Mouse (Mus musculus) MEL (cell line): ENCODE measurements at regions not wholly inside any gene's neighbourhood (a gene's known extent, or its start where the extent isn't known, plus 50 kb on each side); places are given as distances from the start of the nearest gene placed in this dataset.

ENCODE experiments used
- DNase-seq: peaks from one replicate; pipeline ENCODE4 v3.0.0; 2011; ENCODE audit warnings: low read depth, low spot score
- H3K27ac ChIP-seq: 2 replicates; pipeline ENCODE4 v1.5.1; 2012; ENCODE audit warnings: low read depth, mild to moderate bottlenecking, control low read depth, low read length, moderate library complexity; ENCODE audit not compliant: control insufficient read depth
- H3K27me3 ChIP-seq, 2 experiments: fragments of 150-350 bp in 1 of 2; sonication (generic) in 1 of 2; 2 replicates each; pipeline ENCODE4 v1.6.1; 2012; ENCODE audit warnings: low read length in 2 of 2, mild to moderate bottlenecking in 2 of 2, improper control_type of control experiment in 1 of 2, moderate library complexity in 1 of 2; ENCODE audit not compliant: insufficient read depth in 2 of 2, control insufficient read depth in 1 of 2
- H3K36me3 ChIP-seq, 2 experiments: 2 replicates each; pipeline ENCODE4 v1.6.1; 2012 to 2014; ENCODE audit warnings: low read length in 2 of 2, improper control_type of control experiment in 1 of 2, inconsistent platforms in 1 of 2, mild to moderate bottlenecking in 1 of 2; ENCODE audit not compliant: insufficient read depth in 2 of 2, control insufficient read depth in 1 of 2
- H3K4me1 ChIP-seq, 2 experiments: fragments of 150-350 bp in 1 of 2; sonication (generic) in 1 of 2; 2 replicates each; pipeline ENCODE4 v1.6.1; 2012; ENCODE audit warnings: low read length in 2 of 2, improper control_type of control experiment in 1 of 2, mild to moderate bottlenecking in 1 of 2; ENCODE audit not compliant: insufficient read depth in 2 of 2, control insufficient read depth in 1 of 2
- H3K4me3 ChIP-seq, 2 experiments: fragments of 150-350 bp in 1 of 2; sonication (generic) in 1 of 2; 2 replicates each; pipeline ENCODE4 v1.5.1; 2012; ENCODE audit warnings: low read depth in 2 of 2, low read length in 2 of 2, mild to moderate bottlenecking in 2 of 2, moderate library complexity in 2 of 2, control low read depth in 1 of 2, improper control_type of control experiment in 1 of 2; ENCODE audit not compliant: control insufficient read depth in 1 of 2, insufficient read depth in 1 of 2
- H3K79me2 ChIP-seq: 2 replicates; pipeline ENCODE4 v1.6.1; 2012; ENCODE audit warnings: mild to moderate bottlenecking, low read length, moderate library complexity; ENCODE audit not compliant: control insufficient read depth, poor library complexity, insufficient read depth
- H3K9ac ChIP-seq: 2 replicates; pipeline ENCODE4 v1.6.1; 2012; ENCODE audit warnings: low read depth, mild to moderate bottlenecking, control low read depth, low read length, moderate library complexity; ENCODE audit not compliant: control insufficient read depth, poor library complexity, severe bottlenecking
- H3K9me3 ChIP-seq: fragments of 150-350 bp; sonication (generic); replicated peaks from 2 replicates; pipeline ENCODE4 v1.6.1; 2012; ENCODE audit warnings: mild to moderate bottlenecking, low read length, improper control_type of control experiment, moderate library complexity; ENCODE audit not compliant: insufficient read depth
- CHD1 ChIP-seq: IDR thresholded peaks from 2 replicates; pipeline ENCODE4 v1.6.1; 2012; ENCODE audit warnings: low read depth, mild to moderate bottlenecking, inconsistent platforms, low read length, improper control_type of control experiment
- CTCF ChIP-seq, 3 experiments: IDR thresholded peaks in 2 of 3; conservative IDR thresholded peaks in 1 of 3; 2 replicates each; pipeline ENCODE4 v1.5.1; 2011 to 2012; ENCODE audit warnings: low read length in 3 of 3, low read depth in 2 of 3, mild to moderate bottlenecking in 2 of 3, improper control_type of control experiment in 1 of 3, inconsistent platforms in 1 of 3, mixed read lengths in 1 of 3, moderate library complexity in 1 of 3; ENCODE audit not compliant: control insufficient read depth in 1 of 3, insufficient read depth in 1 of 3, poor library complexity in 1 of 3, severe bottlenecking in 1 of 3
- E2F4 ChIP-seq: IDR thresholded peaks from 2 replicates; pipeline ENCODE4 v1.6.1; 2011; ENCODE audit warnings: low read depth, low read length, improper control_type of control experiment, borderline replicate concordance
- ELF1 ChIP-seq: IDR thresholded peaks from 2 replicates; pipeline ENCODE4 v1.6.1; 2014; ENCODE audit warnings: low read depth, mild to moderate bottlenecking, inconsistent platforms, low read length, improper control_type of control experiment, moderate library complexity
- GABPA ChIP-seq: IDR thresholded peaks from 2 replicates; pipeline ENCODE4 v1.6.1; 2012; ENCODE audit warnings: low read depth, mild to moderate bottlenecking, inconsistent platforms, low read length, improper control_type of control experiment, moderate library complexity
- GATA1 ChIP-seq: IDR thresholded peaks from 2 replicates; pipeline ENCODE4 v1.6.1; 2011; ENCODE audit warnings: low read depth, low read length, improper control_type of control experiment
- HCFC1 ChIP-seq: IDR thresholded peaks from 2 replicates; pipeline ENCODE4 v1.6.1; 2012; ENCODE audit warnings: low read depth, mild to moderate bottlenecking, inconsistent platforms, low read length, improper control_type of control experiment, moderate library complexity
- KAT2A ChIP-seq: conservative IDR thresholded peaks from 2 replicates; pipeline ENCODE4 v1.6.1; 2012; ENCODE audit warnings: low read depth, low read length, improper control_type of control experiment, inconsistent platforms
- MAFK ChIP-seq: IDR thresholded peaks from 2 replicates; pipeline ENCODE4 v1.6.1; 2011; ENCODE audit warnings: low read depth, mild to moderate bottlenecking, low read length, improper control_type of control experiment, borderline replicate concordance
- MEF2A ChIP-seq: IDR thresholded peaks from 2 replicates; pipeline ENCODE4 v1.6.1; 2014; ENCODE audit warnings: low read depth, mild to moderate bottlenecking, inconsistent platforms, low read length, improper control_type of control experiment; ENCODE audit not compliant: poor library complexity, insufficient replicate concordance, severe bottlenecking; ENCODE audit errors: extremely low read depth
- MXI1 ChIP-seq: IDR thresholded peaks from 2 replicates; pipeline ENCODE4 v1.6.1; 2011; ENCODE audit warnings: mild to moderate bottlenecking, low read depth, low read length, improper control_type of control experiment
- MYB ChIP-seq: IDR thresholded peaks from 2 replicates; pipeline ENCODE4 v1.6.1; 2011; ENCODE audit warnings: mild to moderate bottlenecking, low read depth, low read length, improper control_type of control experiment
- NRF1 ChIP-seq: IDR thresholded peaks from 2 replicates; pipeline ENCODE4 v1.6.1; 2014; ENCODE audit warnings: low read depth, mild to moderate bottlenecking, inconsistent platforms, low read length, improper control_type of control experiment, moderate library complexity; ENCODE audit not compliant: poor library complexity, insufficient read depth, severe bottlenecking
- POLR2AphosphoS2 ChIP-seq: IDR thresholded peaks from 2 replicates; pipeline ENCODE4 v1.6.1; 2011; ENCODE audit warnings: low read length, improper control_type of control experiment
- POLR2AphosphoS5 ChIP-seq: IDR thresholded peaks from 2 replicates; pipeline ENCODE4 v1.6.1; 2012; ENCODE audit warnings: low read depth, borderline replicate concordance, mild to moderate bottlenecking, inconsistent platforms, low read length, moderate library complexity, mixed read lengths
- RAD21 ChIP-seq: IDR thresholded peaks from 2 replicates; pipeline ENCODE4 v1.6.1; 2011; ENCODE audit warnings: mild to moderate bottlenecking, low read depth, low read length, improper control_type of control experiment
- RCOR1 ChIP-seq: IDR thresholded peaks from 2 replicates; pipeline ENCODE4 v1.6.1; 2012; ENCODE audit warnings: low read depth, mild to moderate bottlenecking, inconsistent platforms, low read length, improper control_type of control experiment
- TAL1 ChIP-seq: IDR thresholded peaks from 2 replicates; pipeline ENCODE4 v1.6.1; 2012; ENCODE audit warnings: mild to moderate bottlenecking, inconsistent platforms, low read length, moderate library complexity, mixed read lengths
- TBP ChIP-seq: IDR thresholded peaks from 2 replicates; pipeline ENCODE4 v1.8.0; 2011; ENCODE audit warnings: low read depth, low read length, improper control_type of control experiment
- TCF12 ChIP-seq: IDR thresholded peaks from 2 replicates; pipeline ENCODE4 v1.6.1; 2014; ENCODE audit warnings: low read depth, mild to moderate bottlenecking, inconsistent platforms, low read length, improper control_type of control experiment, moderate library complexity
- UBTF ChIP-seq: IDR thresholded peaks from 2 replicates; pipeline ENCODE4 v1.6.1; 2012; ENCODE audit warnings: low read depth, mild to moderate bottlenecking, inconsistent platforms, low read length, improper control_type of control experiment, moderate library complexity, borderline replicate concordance; ENCODE audit not compliant: insufficient read depth
- USF2 ChIP-seq, 2 experiments: IDR thresholded peaks; 2 replicates each; pipeline ENCODE4 v1.6.1; 2011 to 2012; ENCODE audit warnings: improper control_type of control experiment in 2 of 2, low read length in 2 of 2, borderline replicate concordance in 1 of 2, inconsistent platforms in 1 of 2, low read depth in 1 of 2, mild to moderate bottlenecking in 1 of 2; ENCODE audit not compliant: insufficient read depth in 1 of 2

DNA sequence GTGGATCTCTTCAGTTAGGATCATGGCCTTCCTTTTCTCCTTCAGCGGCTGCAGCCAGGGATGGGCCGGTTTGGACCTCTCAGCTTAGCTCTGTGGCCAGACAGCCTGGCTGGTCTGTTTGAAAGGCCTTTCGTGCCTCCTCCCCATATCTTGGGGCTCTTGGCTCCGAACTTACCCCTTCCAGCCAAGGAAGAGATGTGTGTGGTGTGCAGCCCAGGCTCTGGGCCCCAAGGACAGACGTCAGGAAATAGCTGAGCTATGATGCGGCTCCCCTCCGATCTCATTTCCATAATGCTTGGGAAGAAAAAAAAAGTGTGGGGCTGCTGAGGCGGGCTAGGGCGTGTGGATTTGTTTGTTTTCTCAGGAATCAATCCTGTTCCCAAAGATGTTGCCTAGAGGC lies 113.8 kb upstream of the Gm26897 start:
- Histone ChIP-seq H3K4me3 (no peak overlapping the region), H3K4me1 (no peaks in the 10 kb centered on the region), H3K9me3 (no peaks in the 10 kb centered on the region), H3K36me3 (no peaks in the 10 kb centered on the region), H3K27ac (no peak overlapping the region), H3K9ac (no peak overlapping the region), H3K79me2 (no peaks in the 10 kb centered on the region), H3K27me3 (no peaks in the 10 kb centered on the region)
- TF ChIP-seq HCFC1 (no peak), POLR2AphosphoS2 (no peak), MYB (no peak), UBTF (no peak), MAFK (no peak), TCF12 (no peak), RAD21 (no peak), MXI1 (no peak), ELF1 (no peak), KAT2A (no peak), TBP (no peak), NRF1 (no peak), MEF2A (no peak)
- DNase-seq = no peak

GRCm38 (mm10) chr5:111620626-111621025 lies 113.1 kb upstream of the Gm26897 start:
- H3K9me3 ChIP-seq = no peaks in the 10 kb centered on the region

More at GRCm38 (mm10) chr5:111620626-111621025, 113.1 kb upstream of the Gm26897 start:
- TF ChIP-seq HCFC1 = no peak
- TF ChIP-seq USF2 (IDR thresholded peaks at IDR 0.05; ENCODE audit: borderline replicate concordance in 1 of 2, insufficient read depth in 1 of 2, low read depth in 1 of 2, low read length in 2 of 2) = no peak
- no peak for TF ChIP-seq GATA1
- TF ChIP-seq CHD1 = no peak
- TF ChIP-seq GABPA = no peak
- no peak for TF ChIP-seq POLR2AphosphoS5
- TF ChIP-seq RCOR1 = no peak
- TF ChIP-seq E2F4 = no peak
- no peak for TF ChIP-seq CTCF (IDR thresholded peaks at IDR 0.05 in 2 of 3, conservative IDR thresholded peaks at IDR 0.05 in 1 of 3; ENCODE audit: control insufficient read depth in 1 of 3, insufficient read depth in 1 of 3, low read depth in 2 of 3, low read length in 3 of 3, poor library complexity in 1 of 3, severe bottlenecking in 1 of 3)
- no peak for TF ChIP-seq TCF12
- TF ChIP-seq TAL1 = no peak
- no peak for TF ChIP-seq MAFK
- H3K4me3 ChIP-seq = no peak overlapping the region
- no peaks in the 10 kb centered on the region for H3K79me2 ChIP-seq
- H3K36me3 ChIP-seq = no peaks in the 10 kb centered on the region
- H3K4me1 ChIP-seq = no peaks in the 10 kb centered on the region
- H3K9ac ChIP-seq = no peak overlapping the region
- no peak for DNase-seq
- H3K27ac ChIP-seq = no peak overlapping the region
- no peaks in the 10 kb centered on the region for H3K27me3 ChIP-seq
